Mouse (Mus musculus) bone marrow macrophage, adult 2 months (primary cell): ENCODE results near the gene Ppp1r14b.

Experiments
- CTCF ChIP-seq: IDR thresholded peaks from 2 replicates; pipeline ENCODE4 v1.5.1; 2012; ENCODE audit warnings: low read depth, mild to moderate bottlenecking, low read length, moderate library complexity
- POLR2A ChIP-seq: IDR thresholded peaks from 2 replicates; pipeline ENCODE4 v1.6.1; 2012; ENCODE audit warnings: mild to moderate bottlenecking, low read depth, low read length, borderline replicate concordance

DNA sequence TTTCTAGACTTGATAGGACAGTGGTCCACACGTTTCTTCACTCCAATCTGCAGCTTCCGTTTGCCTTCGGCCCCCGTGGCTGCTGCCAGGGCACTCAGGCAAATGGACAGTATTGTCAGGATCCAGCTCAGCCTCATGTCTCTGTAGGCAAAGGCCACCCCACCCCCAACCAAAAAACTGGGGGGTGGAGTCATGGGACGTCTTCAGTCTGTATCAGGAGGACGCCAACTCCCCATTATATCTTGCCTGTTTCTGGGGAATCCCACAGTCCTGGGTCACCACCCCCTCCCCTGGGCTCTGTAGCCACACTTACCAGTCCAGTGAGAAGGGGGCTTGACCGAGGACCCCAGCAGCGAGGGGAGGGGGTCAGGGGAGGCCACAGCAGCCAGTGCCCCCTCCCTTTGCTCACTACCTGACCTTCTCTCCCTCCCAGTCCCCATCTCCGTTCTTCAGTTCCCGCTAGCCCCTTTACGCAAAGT, 4.3 kb downstream of the Ppp1r14b start:
- TF ChIP-seq CTCF, result no peak
- TF ChIP-seq POLR2A, result no peak
